Mouse (Mus musculus): ENCODE measurements around the gene Pappa2.

Gene Pappa2

DNA sequence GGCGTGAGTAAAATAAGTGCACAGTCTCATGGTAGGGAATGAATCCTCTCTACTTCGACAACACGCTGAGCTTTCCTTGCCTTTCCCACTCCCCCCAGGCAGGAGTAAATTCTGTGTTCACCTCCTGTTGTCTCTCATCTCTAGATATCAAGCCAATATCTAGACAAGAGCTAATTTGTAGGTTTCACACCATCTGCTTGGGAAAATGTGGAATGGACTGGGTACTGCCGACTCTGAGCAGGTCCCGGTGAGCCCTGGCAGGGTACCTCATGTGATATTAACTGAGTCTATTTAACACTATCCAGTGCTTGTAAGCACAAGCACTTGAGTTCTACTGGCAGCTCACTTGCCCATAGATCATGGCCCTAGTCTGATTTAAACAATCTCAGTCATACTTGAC is 64.7 kb downstream of the Pappa2 start:
- DNase-seq (ENCODE audit: extremely low read depth, low read depth, low spot score): no peak

DNA sequence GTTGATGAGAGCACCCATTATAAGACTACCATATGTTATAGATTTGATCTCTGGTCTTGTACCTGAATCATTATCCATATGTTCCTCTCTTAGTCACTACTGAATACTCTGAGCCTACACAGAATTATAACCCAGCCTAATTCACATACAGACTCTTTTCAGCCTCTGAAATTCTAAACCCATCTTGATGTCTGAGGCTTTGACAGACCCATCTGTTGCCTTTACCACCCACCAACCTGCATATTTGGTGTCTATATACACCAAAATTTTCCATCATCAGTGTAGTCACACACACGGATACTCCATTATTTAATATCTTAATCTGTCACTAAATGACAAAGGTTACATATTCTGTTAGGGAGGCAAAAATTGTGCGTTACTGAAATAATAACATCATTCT is 69.6 kb downstream of the Pappa2 start:
- DNase-seq (ENCODE audit: extremely low read depth, low read depth, low spot score): no peak

DNA sequence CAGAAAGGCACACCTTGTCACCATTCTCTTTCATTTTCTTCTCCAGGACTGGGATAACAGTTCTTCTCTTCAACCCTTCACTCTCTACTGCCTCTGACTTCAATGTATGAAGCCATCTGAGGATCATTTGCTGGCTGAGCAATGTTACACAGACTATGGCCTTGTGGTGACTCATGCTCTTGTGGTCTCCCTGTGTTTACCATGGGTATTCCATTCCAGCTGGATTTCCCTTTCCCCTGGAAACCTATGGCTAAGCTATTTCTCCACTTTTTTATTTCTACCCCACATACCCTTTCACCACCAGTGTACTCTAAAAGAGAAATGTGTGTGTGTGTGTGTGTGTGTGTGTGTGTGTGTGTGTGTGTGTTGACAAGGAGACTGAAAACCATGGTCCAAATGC is 83.0 kb downstream of the Pappa2 start:
- no peak for DNase-seq (ENCODE audit: extremely low read depth, low read depth, low spot score)

DNA sequence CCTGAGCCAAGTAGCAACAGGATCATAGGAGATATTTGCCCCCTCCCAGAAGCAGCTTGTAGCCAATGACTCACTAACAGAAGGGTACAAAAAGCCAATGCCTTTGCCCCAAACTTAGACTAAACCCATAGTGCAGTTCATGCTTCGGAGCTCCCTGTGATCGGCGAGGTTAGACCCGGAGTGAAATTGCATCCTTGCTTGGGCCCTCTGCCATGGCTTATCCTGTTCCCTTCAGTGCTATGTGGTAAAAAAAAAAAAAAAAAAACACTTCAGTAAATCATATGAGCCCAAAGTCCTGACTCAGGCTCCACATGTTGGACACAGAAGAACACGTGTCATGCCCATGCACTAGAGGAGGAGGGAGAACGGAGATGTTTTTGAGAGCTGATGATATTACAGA is 85.8 kb downstream of the Pappa2 start:
- no peak for DNase-seq (ENCODE audit: extremely low read depth, low read depth, low spot score)

DNA sequence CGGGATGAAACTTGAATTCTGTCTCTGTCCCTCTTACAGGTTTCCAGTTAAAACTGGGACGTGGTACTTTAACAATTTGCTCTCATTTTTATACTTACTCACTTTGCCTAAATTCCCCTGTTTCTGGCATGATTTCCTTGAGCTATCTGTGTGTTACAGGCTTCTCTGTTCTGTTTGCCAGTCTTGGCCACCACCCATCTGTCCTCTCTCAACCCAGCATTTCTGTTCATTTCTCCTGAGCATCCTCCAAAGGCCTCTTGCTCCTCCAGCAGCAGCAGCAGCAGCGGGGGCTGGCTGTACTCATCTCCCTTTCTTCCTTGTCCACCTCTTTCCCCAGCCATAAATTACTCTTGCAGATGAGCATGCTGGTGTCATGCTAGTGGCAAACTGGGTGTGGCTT is 104.8 kb downstream of the Pappa2 start:
- no peak for DNase-seq (ENCODE audit: extremely low read depth, low read depth, low spot score)

DNA sequence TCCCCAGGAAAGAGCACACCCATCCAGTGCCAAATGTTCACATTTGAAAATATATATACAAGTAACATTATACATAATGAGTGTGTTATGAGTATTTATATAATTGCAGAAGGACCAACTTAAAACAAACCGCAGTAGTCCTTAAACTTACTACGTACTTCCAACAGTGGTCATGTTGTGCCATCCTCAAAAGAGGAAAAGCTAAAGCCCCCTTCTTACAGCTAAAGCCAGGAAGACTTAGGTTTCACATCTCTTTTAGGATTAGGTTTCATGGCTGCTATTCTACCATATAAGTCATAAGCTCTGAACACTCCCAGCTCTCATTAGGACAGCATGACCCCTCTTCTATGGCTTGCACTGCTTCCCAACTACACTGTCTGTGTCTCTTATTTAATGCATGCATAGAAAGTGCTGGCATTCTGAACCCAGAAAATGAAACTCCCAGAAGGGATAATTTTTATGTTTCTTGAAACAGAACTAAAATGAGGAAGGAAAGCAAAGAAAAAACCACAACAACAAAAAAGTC is 105.7 kb downstream of the Pappa2 start:
- DNase-seq (ENCODE audit: extremely low read depth, low read depth, low spot score): no peak

DNA sequence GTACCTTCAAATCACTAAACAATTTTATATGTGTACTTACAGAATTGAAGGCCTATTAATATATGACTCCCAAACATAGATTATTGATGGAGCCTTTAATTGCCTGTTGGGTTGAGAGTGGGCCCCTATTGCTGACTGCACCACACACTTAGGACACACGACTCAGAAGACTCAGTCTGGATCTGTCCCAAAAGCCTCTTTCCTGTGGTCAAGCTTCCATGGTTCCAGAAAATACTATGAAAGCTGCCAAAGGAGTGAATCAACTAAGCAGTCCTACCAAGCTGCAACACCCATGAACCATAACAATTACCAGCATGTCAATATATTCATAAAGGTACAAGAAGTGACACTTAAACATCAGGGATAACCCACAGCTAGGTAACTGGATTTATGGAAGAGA is 106.7 kb downstream of the Pappa2 start:
- DNase-seq (ENCODE audit: extremely low read depth, low read depth, low spot score): no peak

DNA sequence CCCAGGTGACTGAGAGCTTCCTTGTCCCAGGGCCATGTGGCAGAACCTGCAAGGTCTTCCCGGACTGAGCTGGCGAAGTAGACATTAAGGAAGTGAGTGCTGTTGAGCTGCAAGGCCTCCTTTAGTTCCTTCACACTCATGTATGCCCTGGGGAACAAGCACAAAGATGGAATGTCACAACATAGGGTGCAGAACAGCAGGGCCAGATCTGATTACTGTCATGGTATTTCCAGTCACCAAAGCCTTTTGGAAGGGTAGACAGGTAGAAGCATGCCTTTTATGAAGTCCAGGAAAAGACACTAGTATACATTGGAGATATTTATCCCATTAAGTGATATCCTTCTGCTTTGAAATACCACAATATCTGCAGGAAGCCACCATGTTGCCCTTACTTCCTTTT is 108.9 kb downstream of the Pappa2 start:
- DNase-seq (ENCODE audit: extremely low read depth, low read depth, low spot score): peak; percentile 52

DNA sequence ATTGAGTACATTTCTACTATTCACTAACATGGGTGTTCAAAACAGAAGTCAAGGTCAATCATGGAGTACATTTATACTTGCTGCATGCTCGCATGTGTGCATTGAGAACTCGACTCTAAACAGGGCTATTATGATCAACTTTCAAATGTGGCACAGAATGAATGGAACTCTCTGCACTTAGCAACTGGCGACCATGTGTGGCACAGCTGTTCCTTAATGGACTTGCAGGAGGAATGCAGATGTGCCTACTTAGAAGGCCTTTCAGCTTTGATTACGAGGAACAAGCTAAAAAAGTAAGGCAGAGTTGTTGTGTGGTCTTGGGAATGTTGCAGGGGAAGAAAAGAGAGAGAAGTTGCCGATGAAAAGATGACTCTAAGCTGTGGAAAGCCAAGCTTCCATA is 120.1 kb downstream of the Pappa2 start:
- no peak for DNase-seq (ENCODE audit: extremely low read depth, low read depth, low spot score)

DNA sequence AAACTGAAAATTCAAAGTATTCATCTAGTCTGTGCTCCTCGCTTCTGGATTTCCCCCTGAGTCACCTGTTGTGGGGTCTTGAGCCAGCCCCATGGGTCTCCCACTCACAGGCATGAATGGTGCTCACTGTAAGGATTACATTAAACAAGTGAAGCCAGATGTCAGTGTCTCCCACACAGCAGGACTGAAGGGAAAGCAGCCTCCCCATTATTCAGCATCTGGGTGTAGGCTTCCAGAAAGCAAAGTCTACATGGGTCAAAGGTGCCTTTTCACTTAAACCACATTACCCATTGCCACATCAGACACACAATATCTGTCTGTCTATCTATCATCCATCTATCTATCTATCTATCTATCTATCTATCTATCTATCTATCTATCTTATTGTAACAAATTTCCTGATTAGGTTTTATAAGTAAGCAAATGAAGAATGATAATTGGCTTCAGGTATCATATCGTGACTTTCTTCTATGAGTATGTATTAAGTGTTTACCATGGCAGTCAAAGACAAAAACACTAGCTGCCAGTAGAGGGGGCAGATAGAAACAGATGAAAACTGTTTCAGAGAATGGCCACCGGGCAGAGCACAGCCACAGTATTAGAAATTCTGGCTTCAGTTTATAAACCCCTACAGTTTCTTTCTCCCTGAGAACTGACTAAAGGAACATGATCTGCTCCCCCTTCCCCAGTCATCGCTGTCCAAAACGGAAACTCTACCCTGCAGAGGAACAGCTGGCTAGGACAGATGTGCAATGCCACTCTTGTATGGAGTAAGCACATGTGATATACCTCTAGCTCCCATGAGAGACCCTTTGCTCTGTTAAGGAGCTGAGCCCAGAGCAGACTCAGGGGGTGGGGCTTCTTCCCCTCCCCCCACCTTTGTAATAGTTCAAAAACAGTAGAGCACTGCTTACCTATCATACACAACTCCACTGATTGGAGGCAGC is 126.1 kb downstream of the Pappa2 start:
- no peak for DNase-seq (ENCODE audit: extremely low read depth, low read depth, low spot score)

DNA sequence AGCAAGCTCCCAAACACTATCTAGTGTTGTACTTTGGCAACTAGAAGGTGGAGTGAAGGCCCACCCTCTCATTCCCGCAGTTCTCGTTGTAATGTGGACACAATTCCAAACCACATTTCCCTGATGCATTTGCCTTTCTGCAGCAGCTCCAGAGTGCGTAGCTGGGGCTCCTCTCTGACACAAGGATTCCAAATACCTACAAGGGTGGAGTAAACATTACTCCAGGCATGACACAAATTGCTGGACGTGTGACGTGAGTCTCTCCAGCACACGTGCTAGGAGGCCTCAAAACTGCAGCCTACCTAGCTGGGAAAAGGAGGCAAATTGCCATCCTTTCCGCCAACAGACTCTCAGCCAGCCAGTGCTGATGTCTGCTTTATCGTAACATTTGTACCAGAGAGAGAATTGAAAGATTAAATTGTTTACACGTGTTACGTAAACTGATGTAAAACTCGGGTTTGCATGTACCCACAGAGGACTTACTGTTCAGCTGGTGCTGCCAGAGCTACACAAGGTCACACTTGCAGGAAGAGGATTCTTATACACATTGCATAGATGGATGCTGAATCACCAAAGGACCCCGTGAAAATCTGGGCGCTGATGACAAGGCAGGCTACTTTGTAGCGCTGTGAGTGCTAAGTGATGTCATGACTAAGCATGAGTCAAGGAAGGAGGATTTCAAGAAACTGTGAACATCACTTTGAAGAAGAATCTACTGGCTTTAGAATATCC is 127.3 kb downstream of the Pappa2 start:
- DNase-seq (ENCODE audit: extremely low read depth, low read depth, low spot score): no peak

DNA sequence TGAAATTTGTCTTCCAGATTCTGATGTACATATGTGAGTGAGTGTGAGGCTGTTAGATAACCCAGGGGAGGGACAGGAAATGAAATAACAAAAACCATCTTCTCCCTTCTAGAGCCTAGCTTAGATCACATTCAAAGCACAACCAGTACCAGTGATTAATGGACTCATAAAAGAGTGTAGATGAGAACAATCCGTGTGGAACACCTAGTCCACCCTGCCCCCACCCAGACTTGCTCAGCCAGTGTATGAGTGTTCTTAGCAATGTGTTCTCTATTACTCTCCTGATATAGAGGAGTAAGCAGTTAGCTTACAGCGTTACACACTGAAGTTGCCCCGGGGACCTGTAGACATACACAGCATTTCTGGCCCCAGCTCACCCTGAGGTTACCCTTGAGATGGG is 129.8 kb downstream of the Pappa2 start:
- DNase-seq (ENCODE audit: extremely low read depth, low read depth, low spot score): no peak

DNA sequence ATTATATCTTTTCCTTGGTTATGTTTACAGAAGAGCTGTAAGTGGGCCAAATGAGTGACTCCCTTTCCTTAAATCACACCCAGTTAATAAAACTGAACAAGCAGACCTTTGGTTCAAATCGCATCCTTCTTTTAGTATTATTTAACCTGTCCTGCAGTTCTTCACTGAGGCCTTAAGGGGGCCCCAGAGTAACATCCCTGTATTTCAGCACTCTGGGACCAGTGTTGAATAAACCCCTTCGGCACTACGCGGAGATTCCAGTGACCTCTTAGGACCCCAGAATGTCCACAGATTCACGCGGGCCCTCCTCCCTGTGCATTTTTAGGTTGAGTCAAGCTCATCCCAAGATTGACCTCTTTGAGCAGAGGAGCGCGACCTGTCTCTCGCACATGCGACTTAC is 135.7 kb downstream of the Pappa2 start:
- DNase-seq (ENCODE audit: extremely low read depth, low read depth, low spot score): no peak

DNA sequence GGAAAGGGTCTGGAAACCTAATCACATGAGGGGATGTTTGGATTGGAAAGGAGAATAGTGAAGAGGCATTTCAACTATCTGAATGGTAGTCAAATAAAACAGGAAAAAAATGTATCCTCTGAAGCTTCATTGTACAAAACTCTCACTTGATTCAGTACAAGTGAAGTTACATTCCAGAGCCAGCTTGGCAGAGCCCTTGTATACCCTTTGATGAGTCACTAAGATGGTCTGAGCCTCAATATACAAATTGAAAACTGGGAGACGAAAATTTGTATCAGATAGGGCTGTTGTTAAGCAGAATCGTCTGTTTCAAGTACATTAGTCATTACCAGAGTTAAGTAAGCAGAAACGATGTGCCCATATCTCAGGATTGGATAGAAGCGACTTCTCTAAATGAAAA is 143.1 kb downstream of the Pappa2 start:
- DNase-seq (ENCODE audit: extremely low read depth, low read depth, low spot score): no peak

DNA sequence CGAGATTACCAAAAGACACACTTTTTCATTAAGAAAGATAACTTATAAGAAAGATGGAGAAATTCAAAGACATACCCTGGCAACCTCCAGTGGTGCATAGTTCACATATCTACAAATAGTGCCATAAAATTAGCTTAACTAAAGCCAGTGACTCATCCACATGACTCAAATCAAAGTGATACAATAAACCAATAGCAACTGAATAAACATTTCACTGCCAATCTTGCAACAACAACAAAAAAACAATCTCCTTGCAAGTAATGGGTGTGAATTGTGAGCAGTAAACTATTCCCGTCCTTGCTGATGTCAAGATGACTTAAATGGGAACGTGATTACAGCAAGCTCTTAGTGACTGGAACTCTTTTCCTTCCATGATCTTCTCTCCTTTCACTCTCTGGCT is 150.1 kb downstream of the Pappa2 start:
- DNase-seq (ENCODE audit: extremely low read depth, low read depth, low spot score): no peak

DNA sequence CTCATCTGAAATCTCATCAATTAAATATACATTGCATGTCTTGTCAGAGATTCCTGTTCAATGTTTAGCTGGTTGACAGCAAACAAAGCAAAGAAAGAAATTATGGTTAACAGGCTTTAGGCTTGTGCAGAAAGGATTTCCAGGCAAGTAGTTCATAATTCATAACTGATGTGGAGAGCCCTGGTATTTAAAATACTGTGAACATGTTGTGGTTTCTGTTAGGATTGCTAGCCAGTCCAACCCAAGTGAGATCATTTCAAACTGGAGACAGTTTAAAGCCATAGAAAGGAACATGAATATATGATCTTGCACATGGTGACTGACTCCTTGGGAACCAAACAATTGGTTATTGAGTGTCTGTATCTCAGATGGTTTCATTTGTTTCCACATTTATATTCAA is 152.4 kb downstream of the Pappa2 start:
- no peak for DNase-seq (ENCODE audit: extremely low read depth, low read depth, low spot score)

DNA sequence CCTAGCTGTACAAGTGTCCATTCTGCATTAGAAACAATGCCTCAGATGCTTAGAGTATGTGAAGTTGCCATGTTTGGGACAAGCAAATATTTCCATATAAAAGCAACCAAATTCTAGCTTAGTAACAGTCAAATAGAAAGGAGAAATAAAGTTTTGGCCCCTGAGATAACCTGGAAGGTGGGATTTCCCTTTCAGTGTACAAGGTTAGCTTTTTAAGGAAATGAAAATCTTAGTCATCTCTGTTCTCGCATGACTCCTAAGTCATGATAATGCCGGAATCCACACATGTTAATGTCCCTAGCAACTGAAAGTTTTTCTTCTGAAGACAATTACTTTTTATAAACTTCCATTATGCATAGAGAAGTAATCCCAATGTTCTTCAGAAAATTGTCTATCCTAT is 160.6 kb downstream of the Pappa2 start:
- DNase-seq (ENCODE audit: extremely low read depth, low read depth, low spot score): no peak

DNA sequence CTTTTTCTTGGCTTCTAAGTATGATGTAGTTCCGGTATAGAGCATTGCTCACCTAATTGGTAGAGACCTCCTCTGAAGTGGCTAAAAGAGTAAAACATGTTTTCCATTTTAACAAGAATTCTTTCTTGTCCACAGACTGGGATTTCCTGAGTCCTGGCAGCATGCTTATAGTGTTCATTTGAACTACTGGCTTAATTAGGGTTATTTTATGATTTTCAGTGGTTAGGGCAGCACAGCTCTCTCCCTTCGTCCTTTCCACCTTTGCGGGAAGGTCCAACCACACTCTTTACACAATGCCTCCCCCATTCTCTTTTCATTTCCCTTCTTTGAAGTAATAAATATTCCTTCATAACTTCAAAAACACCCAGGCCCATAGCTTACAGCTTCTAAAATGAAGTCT is 163.8 kb downstream of the Pappa2 start:
- no peak for DNase-seq (ENCODE audit: extremely low read depth, low read depth, low spot score)

DNA sequence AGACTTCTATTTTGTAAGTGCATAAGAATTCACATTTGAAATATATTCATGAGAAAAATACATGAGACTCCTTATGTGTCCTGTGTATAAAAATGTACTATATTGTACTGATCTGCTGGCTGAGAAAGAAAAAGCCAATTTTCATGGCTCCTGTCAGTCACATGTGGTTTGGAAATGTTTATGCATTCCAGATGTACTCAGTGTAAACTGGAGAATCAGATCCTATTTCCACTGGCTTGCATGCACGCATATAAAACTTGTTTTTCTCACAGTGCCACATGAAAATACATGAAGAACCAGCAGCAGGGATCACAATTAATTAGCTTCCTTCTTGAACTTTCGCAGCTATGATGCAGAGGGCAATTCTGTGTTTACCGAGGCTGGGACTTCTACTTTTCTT is 168.4 kb downstream of the Pappa2 start:
- no peak for DNase-seq (ENCODE audit: extremely low read depth, low read depth, low spot score)

DNA sequence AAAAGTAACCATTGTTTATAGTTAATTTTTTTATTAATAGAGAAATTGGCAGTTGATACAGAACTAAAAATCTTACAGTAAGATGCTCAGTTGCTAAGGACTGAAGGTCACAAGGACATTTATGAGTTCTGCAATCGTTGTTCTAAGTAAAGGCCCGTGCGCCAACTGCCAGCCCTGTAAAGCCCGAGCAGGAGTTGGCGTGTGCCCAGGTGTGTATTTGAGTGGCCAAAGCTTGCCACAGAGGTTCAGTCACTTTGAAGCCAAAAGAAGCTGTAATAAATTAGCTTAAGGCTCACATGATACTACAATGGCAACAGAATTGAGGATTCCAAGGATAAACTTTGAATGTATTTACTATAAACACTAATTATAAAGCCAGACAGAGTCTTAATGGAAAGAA is 204.8 kb downstream of the Pappa2 start:
- DNase-seq (ENCODE audit: extremely low read depth, low read depth, low spot score): no peak

DNA sequence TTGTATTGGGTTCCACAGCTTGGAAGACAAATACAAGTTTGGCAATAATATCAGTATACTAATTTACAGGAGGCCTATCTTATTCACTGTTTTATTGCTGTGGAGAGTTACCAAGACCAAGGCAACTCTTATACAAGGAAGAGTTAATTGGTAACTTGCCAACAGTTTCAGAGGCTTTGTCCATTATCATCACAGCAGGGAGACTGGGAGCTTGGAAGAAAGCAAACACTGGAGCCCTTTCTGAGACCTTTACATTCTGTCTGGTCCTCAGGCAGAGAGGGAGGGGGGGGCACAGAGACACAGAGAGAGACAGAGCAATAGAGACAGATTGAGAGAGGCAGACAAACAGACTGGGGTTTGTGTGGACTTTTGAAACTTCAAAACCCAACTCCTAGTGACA is 207.2 kb downstream of the Pappa2 start:
- DNase-seq (ENCODE audit: extremely low read depth, low read depth, low spot score): no peak

DNA sequence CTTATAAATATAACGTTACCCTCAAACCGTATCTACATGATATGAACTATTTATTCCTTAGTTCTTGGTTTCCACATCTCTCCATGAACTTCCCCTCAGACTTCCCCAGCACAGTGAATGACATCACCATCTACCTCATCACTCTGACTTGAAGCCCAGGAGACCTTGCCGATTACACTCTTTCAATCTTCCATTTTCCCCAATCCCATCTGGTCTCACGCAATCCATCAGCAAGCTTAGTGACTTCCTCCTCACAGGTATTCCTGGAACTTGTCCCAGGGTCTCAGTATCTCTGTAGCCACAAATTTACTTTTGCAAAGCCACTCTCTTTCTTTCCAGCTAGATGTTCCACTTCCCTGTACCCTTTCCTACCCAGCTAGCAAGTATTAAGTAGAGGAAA is 209.5 kb downstream of the Pappa2 start:
- DNase-seq (ENCODE audit: extremely low read depth, low read depth, low spot score): no peak

Measured in fat pad, adult 2 months (tissue).